Mouse (Mus musculus) monocyte, adult 2 months (primary cell): Measurements from ENCODE around the gene Vps29.

Source experiments
- DNase-seq, 2 experiments: peaks; one replicate each; pipeline ENCODE4 v3.0.0; 2022; ENCODE audit warnings: low spot score in 2 of 2, low read depth in 1 of 2

Vps29 gene

DNA sequence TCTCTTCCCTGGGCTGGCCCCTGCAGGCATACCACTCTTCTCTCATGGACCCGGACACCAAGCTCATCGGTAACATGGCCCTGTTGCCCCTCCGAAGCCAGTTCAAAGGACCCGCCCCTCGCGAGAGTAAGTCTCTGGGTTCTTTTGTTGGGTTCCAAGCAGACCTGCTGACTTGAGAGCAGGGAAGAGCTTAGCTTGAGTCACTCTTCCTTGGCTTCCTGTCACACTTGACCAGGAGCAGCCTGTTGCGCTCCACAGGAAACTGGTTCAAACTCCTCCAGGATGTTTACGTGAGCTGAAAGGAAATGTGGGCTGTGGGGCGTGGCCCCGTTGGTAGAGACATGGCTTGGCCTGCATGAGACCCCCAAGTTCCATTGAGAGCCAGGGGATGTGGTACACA lies 42.6 kb downstream of the Vps29 start:
- no peak for DNase-seq

DNA sequence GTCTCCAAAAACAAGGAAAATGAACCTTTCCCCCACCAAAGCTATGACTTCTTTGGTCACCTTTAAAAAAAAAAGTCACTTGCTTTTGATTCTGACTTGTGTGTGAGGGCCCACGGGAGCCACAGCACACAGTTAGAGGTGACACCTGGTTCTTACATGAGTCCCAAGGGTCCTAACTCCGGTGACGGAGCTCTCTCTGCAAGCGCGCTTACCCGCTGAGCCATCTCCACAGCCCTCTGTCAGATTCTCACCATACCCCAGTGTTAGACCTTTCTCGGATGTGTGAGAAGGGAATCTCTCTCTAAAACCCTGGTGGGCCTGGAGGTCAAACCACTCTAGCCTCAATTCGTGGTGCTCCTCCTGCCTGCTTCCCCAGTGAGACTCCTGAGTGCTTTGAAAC lies 43.3 kb downstream of the Vps29 start:
- DNase-seq = no peak

DNA sequence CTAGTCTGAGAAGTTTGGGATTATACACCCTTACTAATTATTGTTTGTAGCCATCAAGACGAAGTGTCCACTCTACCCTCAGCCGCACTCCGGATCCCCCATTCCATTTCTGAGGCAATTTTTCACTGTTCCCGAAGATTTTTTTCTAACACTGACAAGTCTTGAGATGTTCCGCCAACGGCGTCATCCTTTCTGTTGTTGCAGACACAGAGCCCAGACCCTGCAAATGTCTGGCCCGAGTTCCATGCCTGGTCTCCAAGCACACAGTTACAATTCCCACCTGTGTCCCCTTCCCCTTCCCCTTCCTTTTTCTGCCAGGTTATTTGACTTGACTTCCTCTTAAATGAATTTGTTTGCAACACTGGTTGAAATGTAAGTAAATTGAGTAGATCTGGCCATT lies 45.7 kb downstream of the Vps29 start:
- no peak for DNase-seq

DNA sequence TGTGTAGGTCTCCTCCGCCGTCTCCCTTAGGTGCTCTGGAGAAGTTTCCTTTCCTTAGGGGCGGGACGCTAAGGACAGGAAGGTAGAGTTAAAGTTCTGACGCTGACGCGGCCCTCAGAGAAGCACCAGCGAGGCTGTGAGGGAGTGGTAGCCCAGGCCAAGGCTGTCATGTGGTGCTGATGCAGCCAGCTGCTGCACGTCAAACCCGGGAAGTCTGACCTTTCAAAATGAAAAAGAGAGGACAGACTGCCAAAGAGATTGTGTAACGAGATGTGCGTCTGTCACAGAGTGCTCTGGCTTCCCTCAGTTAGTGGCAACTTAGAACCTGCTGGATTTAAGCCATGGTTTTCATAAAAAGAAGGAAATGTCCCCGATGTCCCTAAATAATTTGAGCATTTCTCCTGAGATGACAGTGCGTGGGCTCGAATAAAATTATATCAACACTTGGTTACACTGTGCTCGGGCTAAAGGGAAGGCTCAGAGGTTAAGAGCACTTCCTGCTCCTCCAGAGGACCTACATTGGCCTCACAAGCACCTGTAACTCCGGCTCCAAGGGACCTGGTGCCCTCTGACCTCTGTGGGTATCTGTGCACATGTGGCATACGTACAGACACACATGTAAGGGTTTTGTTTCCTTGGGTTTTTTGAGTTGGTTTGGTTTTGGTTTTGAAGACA lies 46.6 kb downstream of the Vps29 start:
- DNase-seq = no peak

DNA sequence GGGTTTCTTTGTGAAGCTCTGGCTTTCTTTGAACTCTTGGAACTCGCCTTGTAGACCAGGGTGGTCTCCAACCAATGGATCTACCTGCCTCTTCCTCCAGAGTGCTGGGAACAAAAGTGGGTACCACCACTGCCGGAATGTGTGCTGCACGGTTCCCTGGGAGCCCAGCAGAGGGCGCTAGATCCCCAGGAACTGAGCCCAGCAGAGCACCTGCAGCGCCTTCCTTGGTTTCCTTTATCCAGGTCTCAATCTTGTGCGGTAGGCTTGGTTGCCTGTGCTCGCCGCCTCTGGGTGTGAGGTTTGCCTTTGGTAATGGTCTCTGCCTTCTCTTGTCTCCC lies 47.1 kb downstream of the Vps29 start:
- DNase-seq = no peak

DNA sequence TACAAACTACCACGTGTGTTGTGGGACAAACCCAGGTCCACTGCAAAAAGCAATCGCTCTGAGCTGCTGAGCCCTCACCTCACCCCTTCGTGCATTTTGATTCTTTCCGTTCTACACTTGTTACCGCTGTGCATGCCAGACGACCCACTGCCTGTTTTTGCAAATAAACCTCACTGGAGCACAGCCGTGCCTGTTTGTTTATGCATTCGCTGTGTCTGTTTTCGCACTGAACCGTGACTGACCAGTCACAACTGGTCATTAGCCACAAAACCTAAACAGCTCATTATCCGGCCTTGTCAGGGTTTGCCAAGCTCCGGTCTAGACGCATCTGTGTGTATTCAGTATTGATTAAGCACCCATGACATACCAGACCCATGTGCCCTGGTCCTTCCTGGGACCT lies 48.0 kb downstream of the Vps29 start:
- no peak for DNase-seq

DNA sequence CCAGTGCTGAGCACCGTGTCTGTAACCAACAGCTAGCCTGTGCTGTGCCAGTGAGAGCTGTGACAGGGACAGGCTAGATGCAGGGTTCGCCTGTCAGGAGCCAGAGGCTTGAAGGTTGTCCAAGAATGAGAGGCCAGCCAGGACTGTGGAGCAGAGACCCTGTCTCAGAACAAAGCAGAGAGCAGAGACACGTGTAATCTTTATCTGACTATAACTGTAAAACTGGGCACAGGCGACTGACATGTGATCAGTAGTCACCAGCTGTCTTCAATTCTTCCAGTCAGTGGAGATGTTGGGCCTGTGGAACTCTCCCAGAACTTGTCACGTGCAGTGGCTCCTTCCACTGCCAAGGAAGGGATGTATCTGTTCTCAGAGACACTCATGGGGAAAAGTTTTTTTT lies 48.6 kb downstream of the Vps29 start:
- no peak for DNase-seq

DNA sequence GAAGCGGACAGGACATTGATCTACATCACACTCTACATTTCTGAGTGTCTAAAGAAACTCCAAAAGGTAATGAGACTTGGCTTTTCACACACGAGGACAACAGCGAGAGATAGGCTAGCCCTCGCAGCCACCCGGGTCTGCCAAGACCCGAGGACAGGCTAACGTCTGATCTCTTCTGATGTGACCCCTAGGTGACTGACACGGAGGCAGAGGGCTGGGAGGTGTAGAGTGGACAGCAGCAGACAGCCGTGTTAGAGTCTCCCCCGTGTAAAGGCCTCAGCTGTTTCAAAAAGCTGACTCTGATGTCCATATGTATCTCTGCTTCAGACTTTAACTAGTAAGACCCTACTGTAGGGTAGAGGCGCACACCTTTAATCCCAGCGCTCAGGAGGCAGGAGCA lies 49.2 kb downstream of the Vps29 start:
- no peak for DNase-seq

DNA sequence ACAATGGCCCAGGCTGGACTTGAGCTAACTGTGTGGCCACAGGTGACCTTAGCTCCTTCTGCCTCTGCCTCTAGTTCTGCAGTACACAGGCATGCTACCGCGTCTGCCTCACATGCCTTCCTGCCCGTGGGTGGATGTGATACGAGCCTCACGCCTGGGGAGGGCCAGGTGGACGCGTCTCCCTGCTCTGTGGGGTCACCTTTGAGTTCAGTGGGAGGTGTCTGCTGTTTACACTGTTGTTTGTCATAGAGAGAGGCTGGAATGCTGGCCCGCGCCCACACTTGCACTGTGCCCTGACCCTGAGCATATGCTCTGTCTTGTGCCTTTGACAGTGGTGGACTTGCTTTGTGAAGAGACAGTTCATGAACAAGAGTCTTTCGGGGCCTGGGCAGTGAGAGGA lies 51.4 kb downstream of the Vps29 start:
- no peak for DNase-seq

DNA sequence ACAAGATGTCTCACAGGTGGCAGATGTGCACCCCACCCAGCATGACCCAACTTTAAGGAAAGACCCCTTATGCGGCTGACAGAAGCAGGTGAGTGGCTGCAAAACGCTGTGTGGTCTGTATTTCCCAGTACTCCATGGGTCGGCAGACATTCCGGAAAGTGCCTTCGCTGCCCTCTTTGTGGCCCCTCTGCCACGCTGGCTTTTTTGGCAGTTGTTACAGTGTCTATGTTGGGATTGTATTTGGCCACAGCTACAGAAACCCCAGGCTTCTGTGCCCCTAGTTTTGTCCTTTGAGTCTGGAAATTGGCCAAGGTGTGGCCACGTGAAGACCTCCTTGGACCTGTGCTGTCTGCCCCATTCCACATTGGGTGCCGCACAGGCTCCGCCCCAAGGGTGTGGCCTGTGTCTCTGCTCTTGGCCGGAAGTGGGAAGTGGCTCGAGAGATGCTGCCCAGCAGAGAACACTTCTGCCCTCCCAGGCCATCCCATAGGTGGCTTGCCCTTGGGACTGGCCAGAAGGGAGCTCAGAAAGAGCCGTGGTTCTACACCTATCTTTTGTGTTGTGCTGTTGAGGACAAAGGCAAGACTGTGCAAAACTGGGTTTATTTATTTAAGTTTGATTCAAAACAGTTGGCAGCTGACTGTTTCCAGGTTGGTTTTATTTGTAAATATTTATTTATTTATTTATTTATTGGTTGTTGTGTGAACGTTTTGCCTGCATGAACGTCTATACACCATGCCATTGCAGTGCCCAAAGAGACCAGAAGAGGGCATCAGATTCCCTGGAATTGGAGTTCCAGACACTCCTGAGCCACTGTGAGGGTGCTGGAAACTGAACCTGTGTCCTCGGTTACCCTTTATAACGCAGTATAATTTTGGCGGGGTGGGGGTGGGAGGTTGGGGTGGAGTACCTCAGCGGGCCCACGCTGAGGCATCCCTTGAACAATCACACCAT lies 55.8 kb downstream of the Vps29 start:
- no peak for DNase-seq

DNA sequence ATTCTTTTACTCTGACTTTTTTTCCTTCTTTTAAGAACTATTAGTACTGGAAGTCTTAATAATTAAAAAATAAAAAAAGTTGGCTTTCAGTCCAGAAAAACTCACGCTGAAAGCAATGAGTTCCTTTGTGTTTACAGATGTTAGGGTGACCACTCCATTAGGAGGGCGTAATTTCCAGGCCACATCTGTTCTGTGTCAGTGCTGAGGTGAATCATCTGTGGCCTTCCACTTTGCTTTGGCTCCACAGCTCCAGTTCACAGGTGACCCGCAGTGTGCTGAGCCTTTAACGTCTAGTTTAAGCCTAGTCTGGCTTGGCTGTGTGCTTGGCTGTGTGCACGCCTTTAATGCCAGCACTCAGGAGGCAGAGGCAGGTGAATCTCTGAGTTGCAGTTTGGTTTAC lies 57.7 kb downstream of the Vps29 start:
- no peak for DNase-seq

DNA sequence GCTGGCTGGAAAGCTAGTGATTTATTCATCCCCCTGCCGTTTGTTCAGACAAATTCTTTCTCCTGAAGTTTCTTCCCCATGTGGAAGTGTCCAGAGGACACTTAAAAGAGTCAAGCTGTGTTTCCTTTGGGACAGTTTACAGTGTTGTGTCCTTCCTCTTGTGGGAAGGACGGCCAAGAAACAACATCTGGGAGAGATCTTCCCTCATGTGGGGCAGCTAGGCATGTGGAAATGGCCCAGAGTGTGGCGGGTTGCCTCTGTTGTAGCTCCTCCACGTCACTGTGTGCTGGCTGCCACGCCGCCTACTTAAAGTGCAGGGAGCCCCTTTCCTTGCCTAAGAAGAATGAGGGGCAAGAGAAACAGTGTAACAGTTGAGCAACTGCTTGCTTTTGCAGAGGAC lies 58.7 kb downstream of the Vps29 start:
- DNase-seq = no peak

DNA sequence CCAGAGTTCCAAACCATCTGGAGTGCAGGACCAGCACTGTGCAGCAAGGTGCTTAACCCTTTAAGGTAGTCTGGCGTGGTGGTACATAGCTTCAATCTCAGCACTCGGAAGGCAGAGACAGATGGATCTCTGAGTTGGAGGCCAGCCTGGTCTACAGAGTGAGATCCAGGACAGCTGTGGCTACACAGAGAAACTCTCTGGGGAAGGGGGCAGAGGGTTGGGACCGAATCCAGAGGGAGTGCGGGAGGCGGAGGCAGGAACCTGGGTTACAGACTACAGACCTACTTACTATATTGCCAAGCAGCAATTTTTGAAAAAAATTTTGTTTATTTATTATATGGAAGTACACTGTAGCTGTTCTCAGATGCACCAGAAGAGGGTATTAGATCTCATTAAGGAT lies 60.2 kb downstream of the Vps29 start:
- DNase-seq = no peak
